Mouse (Mus musculus): ENCODE results near the gene Fmod. TPM values are rescaled to one million over a fixed set of nuclear protein-coding genes. Genes with fewer than 3 reads are reported as not detected.

The Fmod gene
- polyA plus RNA-seq, 1 experiment = 4.4 TPM

- no peaks in the 10 kb centered on the region for H3K36me3 ChIP-seq (ENCODE audit: control insufficient read depth, insufficient read depth, low read length)
- no peaks in the 10 kb centered on the region for H3K27me3 ChIP-seq (ENCODE audit: control insufficient read depth, insufficient read depth, low read length)
- H3K4me1 ChIP-seq (replicated peaks; ENCODE audit: control insufficient read depth, insufficient read depth, low read length) = peaks cover 70% of the 10 kb centered on the region
- no peak overlapping the region for H3K4me3 ChIP-seq (ENCODE audit: control insufficient read depth, insufficient read depth, low read length)
- H3K27ac ChIP-seq (ENCODE audit: control insufficient read depth, insufficient read depth, low read length) = peak overlapping the region; percentile 10; the same call in 1 of the 2 replicates
- WGBS = 13% methylated on average over 14 of the region's 14 CpGs
- TF ChIP-seq POLR2A (IDR thresholded peaks at IDR 0.05; ENCODE audit: control insufficient read depth, extremely low read depth, insufficient read depth, low read length, poor library complexity) = no peak
- no peak for DNase-seq
Measured at GRCm38 (mm10) chr1:134096264-134096934, 59.3 kb downstream of the Fmod start.

- Histone ChIP-seq H3K36me3 (ENCODE audit: control insufficient read depth, insufficient read depth, low read length) (no peaks in the 10 kb centered on the region), H3K4me3 (ENCODE audit: control insufficient read depth, insufficient read depth, low read length) (no peak overlapping the region), H3K27ac (ENCODE audit: control insufficient read depth, insufficient read depth, low read length) (no peak overlapping the region), H3K4me1 (replicated peaks; ENCODE audit: control insufficient read depth, insufficient read depth, low read length) (peaks cover 67% of the 10 kb centered on the region), H3K27me3 (ENCODE audit: control insufficient read depth, insufficient read depth, low read length) (no peaks in the 10 kb centered on the region)
- TF ChIP-seq CTCF (IDR thresholded peaks at IDR 0.05; ENCODE audit: borderline replicate concordance, control insufficient read depth, extremely low read depth, insufficient read depth, low read length, poor library complexity) = no peak
- TF ChIP-seq POLR2A (IDR thresholded peaks at IDR 0.05; ENCODE audit: control insufficient read depth, extremely low read depth, insufficient read depth, low read length, poor library complexity) = no peak
- no peak for DNase-seq
- WGBS = 96% methylated on average over 7 of the region's 7 CpGs
Measured at GRCm38 (mm10) chr1:134097080-134097855, 60.2 kb downstream of the Fmod start.

Other genes with a start within 250 kb of the Fmod start
- 4.0 and 4.1 TPM in 2 replicates for gene Atp2b4, start 236.2 kb upstream of the Fmod start, polyA plus RNA-seq (2012; rRNA removed)
- gene Optc, start 129.3 kb upstream of the Fmod start, polyA plus RNA-seq (2012; rRNA removed) = 0.91 and 1.0 TPM in 2 replicates
- gene Prelp, start 115.8 kb upstream of the Fmod start, polyA plus RNA-seq (2012; rRNA removed) = 10.7 and 13.3 TPM in 2 replicates
- 432 and 481 TPM in 2 replicates for gene Btg2, start 41.9 kb downstream of the Fmod start, polyA plus RNA-seq (2012; rRNA removed)
- gene Chit1, start 74.0 kb downstream of the Fmod start, polyA plus RNA-seq (2012; rRNA removed) = 0.54 and 0.78 TPM in 2 replicates
- gene Chil1, start 144.9 kb downstream of the Fmod start, polyA plus RNA-seq (2012; rRNA removed) = 9.0 and 9.5 TPM in 2 replicates
- 0.33 and 0.35 TPM in 2 replicates for gene Mybph, start 156.2 kb downstream of the Fmod start, polyA plus RNA-seq (2012; rRNA removed)
- gene Adora1, start 198.2 kb downstream of the Fmod start, polyA plus RNA-seq (2012; rRNA removed) = 6.2 and 6.3 TPM in 2 replicates

Measured in thymus, adult 2 months (tissue).